8 mouse cellular contexts compared by ENCODE assay signal in genomic region chr4:106866845-106867244, GRCm38 (mm10). TPM values are rescaled to one million over a fixed set of nuclear protein-coding genes. Genes with fewer than 3 reads are reported as not detected.
DNase-seq lines count a peak whose midpoint lies in the region; ATAC-seq and TF ChIP-seq lines count a peak whose summit lies in the region.

No protein-coding gene starts in this region.

- no peaks in the 10 kb centered on the region for H3K36me3 ChIP-seq in forebrain, postnatal 0 days (ENCODE audit: insufficient read depth)
- no peaks in the 10 kb centered on the region for H3K36me3 ChIP-seq in intestine, embryonic 14.5 days (ENCODE audit: control insufficient read depth, insufficient read depth, low read length)
- H3K36me3 ChIP-seq in liver, embryonic 16.5 days (ENCODE audit: control insufficient read depth, insufficient read depth), result no peaks in the 10 kb centered on the region

- no peak for TF ChIP-seq CTCF in forebrain, postnatal 0 days (IDR thresholded peaks at IDR 0.05; ENCODE audit: low read depth)

- no peaks in the 10 kb centered on the region for H3K4me1 ChIP-seq in forebrain, postnatal 0 days (ENCODE audit: insufficient read depth)
- peaks cover 47% of the 10 kb centered on the region for H3K4me1 ChIP-seq in intestine, embryonic 14.5 days (replicated peaks; ENCODE audit: control insufficient read depth, insufficient read depth, low read length)
- peaks cover 20% of the 10 kb centered on the region for H3K4me1 ChIP-seq in liver, embryonic 16.5 days (ENCODE audit: control insufficient read depth, low read depth, low read length)

- WGBS in forebrain, postnatal 0 days, result 9% methylated on average over 7 of the region's 7 CpGs
- WGBS in intestine, embryonic 14.5 days, result 4% methylated on average over 7 of the region's 7 CpGs
- WGBS in liver, embryonic 16.5 days (ENCODE audit: insufficient replicate concordance), result 51% methylated on average over 7 of the region's 7 CpGs

- peak; percentile 62; the same call in 1 of the 2 replicates for ATAC-seq in forebrain, postnatal 0 days
- ATAC-seq in intestine, embryonic 14.5 days (replicated peaks; ENCODE audit: low FRiP score, low TSS enrichment, low read depth), result peak; percentile 67
- ATAC-seq in liver, embryonic 16.5 days (ENCODE audit: low read depth), result peak; percentile 47

- H3K27ac ChIP-seq in forebrain, postnatal 0 days (ENCODE audit: low read depth, low read length), result no peak overlapping the region
- peak overlapping the region; percentile 74 for H3K27ac ChIP-seq in intestine, embryonic 14.5 days (ENCODE audit: low read depth)
- H3K27ac ChIP-seq in liver, embryonic 16.5 days (ENCODE audit: low read length), result no peak overlapping the region

- H3K27me3 ChIP-seq in forebrain, postnatal 0 days (ENCODE audit: insufficient read depth, low read length), result no peaks in the 10 kb centered on the region
- no peaks in the 10 kb centered on the region for H3K27me3 ChIP-seq in intestine, embryonic 14.5 days (replicated peaks; ENCODE audit: control insufficient read depth, insufficient read depth, low read length)
- H3K27me3 ChIP-seq in liver, embryonic 16.5 days (ENCODE audit: control insufficient read depth, insufficient read depth, low read depth, low read length), result no peaks in the 10 kb centered on the region

- no peak overlapping the region for H3K4me3 ChIP-seq in forebrain, postnatal 0 days (ENCODE audit: low read depth, low read length)
- H3K4me3 ChIP-seq in intestine, embryonic 14.5 days (ENCODE audit: low read depth, low read length), result no peak overlapping the region
- H3K4me3 ChIP-seq in liver, embryonic 16.5 days (ENCODE audit: low read depth, low read length), result no peak overlapping the region

- no peak overlapping the region for H3K4me2 ChIP-seq in forebrain, postnatal 0 days (ENCODE audit: low read depth)
- no peak overlapping the region for H3K4me2 ChIP-seq in intestine, embryonic 14.5 days (ENCODE audit: low read length)
- no peak overlapping the region for H3K4me2 ChIP-seq in liver, embryonic 16.5 days (ENCODE audit: low read depth, low read length)

- H3K9me3 ChIP-seq in forebrain, postnatal 0 days (ENCODE audit: low read length), result no peaks in the 10 kb centered on the region
- H3K9me3 ChIP-seq in intestine, embryonic 14.5 days (ENCODE audit: control insufficient read depth, low read length), result no peaks in the 10 kb centered on the region
- H3K9me3 ChIP-seq in liver, embryonic 16.5 days (replicated peaks; ENCODE audit: control insufficient read depth, low read length), result no peaks in the 10 kb centered on the region

- H3K9ac ChIP-seq in forebrain, postnatal 0 days, result no peak overlapping the region
- no peak overlapping the region for H3K9ac ChIP-seq in intestine, embryonic 14.5 days (ENCODE audit: low read length)
- no peak overlapping the region for H3K9ac ChIP-seq in liver, embryonic 16.5 days (ENCODE audit: low read depth, low read length)

- peak; percentile 58 to 76 for DNase-seq in cerebellum, postnatal 10 days
- no peak for DNase-seq in cerebellum, adult 8-10 months
- peak; percentile 79 for DNase-seq in R1 (ENCODE audit: low read depth, low spot score)
- peak; percentile 70 for DNase-seq in forebrain, postnatal 0 days
- DNase-seq in intestine, embryonic 14.5 days (ENCODE audit: low spot score), result peak; percentile 84
- DNase-seq in right cerebral cortex, postnatal 4 days, result peak; percentile 79
- DNase-seq in urinary bladder, postnatal 36 days (ENCODE audit: low spot score in 2 of 2), result no peak

RNA-seq across cellular contexts. Expression of gene Ssbp3, which starts 43.7 kb away (rescaled TPM):
- 113 and 137 TPM in 2 replicates for total RNA-seq in forebrain, postnatal 0 days (2014; rRNA removed)
- polyA plus RNA-seq in forebrain, postnatal 0 days (2015; fragmentation: Nextera tagmentation; extraction: Ambion mirVana), result 103 and 117 TPM in 2 replicates
- 73.2 and 76.2 TPM in 2 replicates for polyA plus RNA-seq in intestine, embryonic 14.5 days (2014; fragmentation: Nextera tagmentation; extraction: Ambion mirVana)
- polyA plus RNA-seq in liver, embryonic 16.5 days (2015; fragmentation: Nextera tagmentation; extraction: Ambion mirVana), result 27.4 and 31.5 TPM in 2 replicates

Comparison
In these comparisons a context has a peak if more than half of its experiments do, and no peak if none do; other contexts are left out.
1. DNase-seq: peak in cerebellum, postnatal 10 days (2 of 2), R1 (single experiment), forebrain, postnatal 0 days (single experiment), intestine, embryonic 14.5 days (single experiment) and right cerebral cortex, postnatal 4 days (single experiment); none in cerebellum, adult 8-10 months (single experiment) and urinary bladder, postnatal 36 days (0 of 2).
2. Peak in every context shown above with its lines, with median percentiles within 50 percentile points of each other: ATAC-seq.